Mouse (Mus musculus) CD4-positive helper T cell, adult 2 months (primary cell): ENCODE results near the gene Tuba1a.

Source experiments
- DNase-seq: peaks from one replicate; pipeline ENCODE4 v3.0.0-alpha.2; 2012; ENCODE audit warnings: low read depth, missing footprints, low spot score

The Tuba1a gene

DNA sequence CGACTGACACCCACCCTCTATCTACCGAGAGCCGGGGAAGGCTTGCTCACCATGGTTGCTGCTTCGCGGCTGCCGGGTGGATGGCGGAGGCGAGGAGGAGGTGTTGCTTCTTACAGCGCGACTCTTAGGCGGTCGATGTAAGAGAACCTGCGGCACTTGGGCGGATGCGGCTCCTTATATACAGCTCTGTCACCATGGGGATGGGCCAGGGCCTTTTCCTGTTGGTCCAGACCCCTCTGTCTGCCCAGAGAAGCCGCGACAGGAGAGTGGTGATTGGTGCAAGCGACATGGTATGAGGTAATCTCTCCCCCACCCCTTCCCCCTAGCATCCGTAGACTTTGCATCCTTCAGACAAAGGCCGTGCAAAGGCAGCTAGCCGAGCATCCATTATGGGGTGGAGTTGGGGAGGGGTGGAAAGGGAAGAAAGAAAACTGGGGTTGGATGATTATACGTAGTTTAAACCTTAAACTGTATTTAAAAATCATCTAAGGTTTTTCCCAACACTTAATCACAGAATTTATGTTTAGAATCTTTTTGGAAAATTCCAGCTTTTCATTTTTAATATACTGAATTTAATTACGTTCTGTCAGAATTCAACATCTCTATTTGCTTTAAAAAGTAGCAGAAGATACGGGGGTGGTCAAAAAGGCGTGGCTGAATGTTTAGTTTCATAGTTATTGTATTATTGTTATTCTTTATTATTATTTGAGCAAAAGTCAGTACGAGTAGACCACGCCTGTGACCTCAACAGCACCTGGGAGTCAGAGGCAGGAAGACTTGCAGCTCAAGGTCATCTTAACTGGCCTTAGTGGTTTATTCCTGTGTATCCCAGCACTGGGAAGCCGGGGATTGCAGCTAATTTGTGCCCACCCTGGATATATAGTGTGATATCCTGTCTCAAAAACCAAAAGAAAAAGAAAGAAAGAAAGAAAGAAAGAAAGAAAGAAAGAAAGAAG, at the start of gene Tuba1a, which contains the start of gene Gm49450:
Tuba1a (minus strand) TSS at position 303 of the 956 bp plus-strand sequence.
Gm49450 (minus strand) TSS at position 151 of the 956 bp plus-strand sequence.
- peak; percentile 98 for DNase-seq

DNA sequence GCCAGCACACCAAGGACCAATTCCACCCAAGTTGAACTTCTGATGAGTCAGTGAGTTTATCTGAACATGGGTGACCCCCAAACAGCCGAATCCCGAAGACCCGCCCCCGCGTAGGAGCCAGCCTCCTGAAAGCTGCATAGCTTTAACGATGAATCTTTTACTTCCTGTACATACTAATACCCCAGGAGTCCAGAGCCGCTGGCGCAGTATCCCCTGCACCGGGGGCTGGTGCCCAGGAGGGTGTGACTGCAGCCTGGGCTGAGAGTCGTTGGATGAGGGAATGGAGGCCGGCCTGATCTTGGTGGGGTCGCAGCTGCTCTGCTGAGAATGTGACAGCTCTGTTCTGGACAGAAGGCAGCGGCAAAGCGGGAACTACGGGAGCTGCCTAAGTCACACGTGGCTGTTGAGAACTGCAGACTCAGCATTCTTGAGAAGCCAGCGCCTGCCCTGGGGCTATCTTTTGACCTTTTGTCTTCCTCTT, 48.0 kb upstream of the Tuba1a start:
- DNase-seq, result no peak

DNA sequence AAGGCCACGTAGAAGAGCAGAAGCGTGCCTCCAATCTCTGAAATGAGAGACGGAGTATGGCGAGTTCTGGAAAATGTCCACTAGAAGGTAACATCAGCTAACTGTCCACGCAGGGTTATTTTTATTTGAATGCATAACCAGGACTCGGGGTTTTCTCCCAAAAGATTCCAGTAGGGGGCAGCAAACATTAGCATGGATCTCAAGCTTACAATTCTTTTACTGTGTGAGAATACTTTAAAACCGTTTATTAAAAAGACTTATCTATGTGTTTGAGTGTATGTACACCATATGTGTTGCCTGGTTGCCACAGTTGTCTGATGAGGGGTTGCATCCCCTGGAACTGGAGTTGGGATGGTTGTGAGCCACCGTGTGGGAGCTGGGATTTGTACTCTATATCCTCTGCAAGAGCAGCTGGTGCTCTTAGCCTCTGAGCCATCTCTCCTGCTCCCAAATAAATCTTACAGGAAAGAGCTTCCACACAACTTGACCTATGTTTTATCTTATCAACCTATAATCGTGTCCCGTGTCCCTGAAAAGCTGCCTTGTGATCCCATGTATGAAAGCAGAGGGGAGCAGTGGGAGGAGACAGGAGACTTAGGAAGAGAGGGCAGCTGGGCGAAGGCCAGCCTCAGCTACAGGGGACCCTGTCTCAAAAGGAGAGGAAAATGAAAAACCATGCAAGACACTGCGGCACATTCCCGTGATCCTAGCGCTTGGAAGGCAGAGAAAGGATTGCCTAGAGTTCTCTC, 47.2 kb upstream of the Tuba1a start:
- DNase-seq, result peak; percentile 68

DNA sequence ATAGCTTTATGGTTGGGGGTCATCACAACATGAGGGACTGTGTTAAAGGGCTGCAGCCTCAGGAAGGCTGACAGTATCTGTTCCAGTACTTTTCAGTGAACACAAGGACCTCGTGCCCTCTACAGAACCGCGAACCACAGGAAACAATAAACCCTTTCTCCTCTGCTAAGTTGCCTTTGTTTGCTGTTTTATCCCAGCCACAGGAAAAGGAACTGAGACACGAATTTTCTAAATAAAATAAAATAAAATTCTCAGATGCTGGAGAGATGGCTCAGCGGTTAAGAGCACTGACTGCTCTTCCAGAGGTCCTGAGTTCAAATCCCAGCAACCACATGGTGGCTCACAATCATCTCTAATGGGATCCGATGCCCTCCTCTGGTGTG, 45.3 kb upstream of the Tuba1a start:
- no peak for DNase-seq

DNA sequence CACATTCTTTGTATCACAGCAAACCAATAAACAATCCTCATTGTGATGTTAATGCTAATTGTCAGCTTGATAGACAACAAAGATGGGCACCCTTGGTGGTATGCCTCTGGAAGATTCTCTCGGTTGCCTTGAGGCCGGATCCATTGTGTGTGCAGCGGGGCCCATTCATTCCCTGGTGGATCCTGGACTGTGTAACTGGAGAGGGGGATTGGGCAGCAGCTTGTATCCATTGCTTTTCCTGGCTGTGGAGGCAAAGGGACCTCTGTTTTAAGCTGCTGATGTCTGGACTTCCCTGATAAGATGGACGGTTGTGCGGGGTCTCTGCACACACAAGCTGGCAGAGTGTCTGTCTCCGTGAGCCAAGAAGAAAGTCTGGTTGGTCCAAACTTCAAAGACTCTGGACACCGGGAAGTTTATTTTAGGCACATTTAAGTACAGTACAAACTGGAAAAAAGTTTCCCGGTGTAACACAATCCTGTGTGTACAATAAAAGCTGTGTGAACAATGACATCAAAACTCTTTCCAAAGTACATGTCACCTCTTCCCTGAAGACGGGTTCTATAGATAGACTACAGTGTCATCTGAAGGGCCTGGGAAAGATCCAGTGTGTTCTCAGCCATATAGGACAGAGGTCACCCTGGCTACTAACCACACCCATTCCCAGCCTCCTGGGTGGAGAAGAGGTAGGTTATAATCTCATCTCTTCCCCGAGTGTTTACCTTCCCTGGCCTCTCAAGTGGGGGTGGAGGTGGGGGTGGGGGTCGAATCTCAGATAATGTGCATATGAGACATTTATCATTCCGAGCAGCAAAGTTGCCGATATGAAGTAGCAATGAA, 44.7 kb upstream of the Tuba1a start:
- no peak for DNase-seq

DNA sequence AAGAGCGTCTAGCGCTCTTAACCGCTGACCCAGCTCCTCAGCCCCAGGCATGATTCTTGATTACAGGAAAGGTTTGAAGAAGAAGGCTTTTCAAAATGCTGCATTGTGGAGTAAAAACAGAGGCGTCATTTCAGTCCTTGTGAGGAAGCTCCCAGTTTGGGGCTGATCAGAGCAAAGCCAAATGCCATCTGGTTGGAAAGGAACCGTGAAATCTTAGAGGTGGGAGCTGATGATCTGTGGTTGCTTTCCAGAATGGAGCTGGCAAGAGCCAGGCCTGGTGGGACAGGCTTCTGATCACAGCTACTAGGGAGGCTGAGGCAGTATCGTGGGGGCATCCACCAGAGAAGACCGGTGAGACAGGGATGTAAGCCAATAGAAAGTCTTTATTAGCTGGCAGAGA, 43.3 kb upstream of the Tuba1a start:
- no peak for DNase-seq

DNA sequence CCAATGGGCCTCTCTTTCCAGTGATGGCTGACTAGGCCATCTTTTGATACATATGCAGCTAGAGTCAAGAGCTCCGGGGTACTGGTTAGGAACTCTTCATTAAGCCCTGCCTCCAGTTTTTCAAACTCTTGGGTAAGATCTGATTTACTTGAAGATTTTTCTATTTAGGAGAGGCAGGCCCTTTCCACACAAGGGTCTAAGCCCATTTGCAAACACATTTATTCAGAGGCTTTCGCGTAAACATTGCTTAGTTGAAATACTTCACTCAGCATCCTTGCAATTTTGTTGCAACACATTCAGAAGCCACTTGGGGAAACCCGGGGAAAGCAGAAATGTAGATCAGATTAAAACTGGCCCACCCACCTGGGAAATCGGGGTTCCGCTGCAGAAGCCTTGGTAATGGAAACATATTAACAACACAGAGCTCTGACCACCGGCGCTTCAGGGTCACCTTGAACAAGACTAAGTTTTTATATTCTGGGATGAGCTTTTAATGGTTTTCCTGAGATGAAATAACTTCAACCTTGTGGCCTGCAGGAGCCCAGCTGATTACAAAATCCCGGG, 41.5 kb upstream of the Tuba1a start:
- no peak for DNase-seq

DNA sequence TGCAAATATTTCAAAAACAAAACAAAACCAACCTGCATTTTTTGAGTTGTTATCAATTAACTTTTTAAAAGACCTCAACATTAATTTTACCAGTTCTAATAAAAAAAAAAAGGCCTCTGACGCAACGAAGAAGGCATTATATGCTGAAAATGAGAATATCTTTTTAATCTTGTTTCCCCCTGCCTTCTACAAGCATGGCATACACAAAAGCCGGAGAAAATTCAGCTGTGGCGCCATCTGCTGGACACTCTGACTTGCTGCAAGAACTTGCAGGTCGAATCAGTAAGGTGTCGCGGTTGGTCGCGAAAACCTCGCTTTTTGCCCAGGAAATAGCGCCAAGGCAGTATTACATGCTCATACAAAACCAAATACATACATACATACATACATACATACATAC, 40.4 kb upstream of the Tuba1a start:
- DNase-seq, result peak; percentile 90

DNA sequence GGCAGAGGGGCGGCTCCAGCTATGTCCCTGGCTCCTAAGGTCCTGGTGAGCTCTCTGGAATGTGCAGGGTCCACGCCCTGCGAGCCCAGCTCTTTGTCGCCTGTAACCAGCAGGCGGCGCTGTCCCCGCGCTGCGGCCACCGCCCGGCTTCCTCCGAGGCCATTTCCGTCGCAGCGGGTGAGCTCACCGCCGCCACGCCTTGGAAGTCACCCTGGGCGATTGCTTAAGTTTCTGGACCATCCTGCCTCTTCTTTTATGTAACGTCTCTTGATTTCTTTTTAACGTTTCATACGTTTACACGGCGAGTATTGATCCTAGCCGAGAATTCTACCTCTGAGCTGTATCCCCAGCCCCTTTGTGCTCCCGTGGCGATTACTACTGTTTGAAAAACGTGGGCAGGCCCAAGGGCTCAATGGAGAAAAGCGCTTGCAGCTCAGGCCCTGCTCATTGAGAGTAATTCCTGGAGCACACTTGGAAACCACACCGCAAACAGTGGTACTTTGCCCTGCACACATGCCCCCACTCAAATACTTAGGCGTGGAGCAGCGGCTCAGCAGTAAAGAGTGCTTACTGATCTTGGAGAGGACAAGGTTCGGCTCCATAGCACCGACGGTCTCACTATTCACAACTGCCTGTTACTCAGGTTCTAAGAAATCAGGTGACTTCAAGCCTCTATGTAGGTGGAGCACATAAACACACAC, 39.7 kb upstream of the Tuba1a start:
- peak; percentile 89 for DNase-seq

DNA sequence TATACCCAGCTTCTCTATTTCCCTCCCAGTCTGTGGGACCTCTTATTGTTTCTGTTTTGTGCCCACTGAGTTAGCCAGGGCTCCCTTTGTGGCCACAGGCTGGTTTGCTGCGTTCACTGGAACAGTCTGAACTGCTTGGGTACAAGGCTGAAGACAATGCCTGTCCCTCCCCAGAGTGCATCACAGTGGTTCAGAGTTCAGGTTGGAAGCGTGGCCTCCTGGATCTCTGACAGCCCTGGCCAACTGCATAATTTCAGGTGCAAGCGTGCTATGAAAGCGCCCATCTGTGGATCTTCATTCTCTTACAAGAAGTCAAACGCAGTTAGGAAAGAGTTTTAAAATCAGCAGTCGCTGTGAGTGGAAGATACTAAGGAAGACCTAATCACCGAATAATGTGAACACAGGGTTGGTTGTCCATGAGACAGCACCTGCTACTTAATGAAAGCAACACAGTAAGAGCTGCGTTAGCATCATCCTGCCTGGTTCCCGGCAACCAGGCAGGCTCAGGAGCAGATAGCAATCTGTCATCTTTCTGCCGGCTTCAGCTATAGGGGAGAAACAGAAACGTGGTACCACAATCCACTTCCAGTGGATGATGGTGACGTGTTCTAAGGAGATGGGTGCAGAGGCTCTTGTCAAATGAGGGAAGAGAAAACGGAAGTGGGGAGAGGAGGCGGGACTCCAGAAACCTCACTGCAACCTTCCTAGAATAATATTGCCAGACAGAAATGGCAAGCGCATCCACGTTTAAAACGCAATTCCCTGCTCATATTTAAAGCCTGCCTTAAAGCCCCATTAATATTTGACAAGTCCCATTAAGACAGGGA, 38.8 kb upstream of the Tuba1a start:
- peak; percentile 76 for DNase-seq

DNA sequence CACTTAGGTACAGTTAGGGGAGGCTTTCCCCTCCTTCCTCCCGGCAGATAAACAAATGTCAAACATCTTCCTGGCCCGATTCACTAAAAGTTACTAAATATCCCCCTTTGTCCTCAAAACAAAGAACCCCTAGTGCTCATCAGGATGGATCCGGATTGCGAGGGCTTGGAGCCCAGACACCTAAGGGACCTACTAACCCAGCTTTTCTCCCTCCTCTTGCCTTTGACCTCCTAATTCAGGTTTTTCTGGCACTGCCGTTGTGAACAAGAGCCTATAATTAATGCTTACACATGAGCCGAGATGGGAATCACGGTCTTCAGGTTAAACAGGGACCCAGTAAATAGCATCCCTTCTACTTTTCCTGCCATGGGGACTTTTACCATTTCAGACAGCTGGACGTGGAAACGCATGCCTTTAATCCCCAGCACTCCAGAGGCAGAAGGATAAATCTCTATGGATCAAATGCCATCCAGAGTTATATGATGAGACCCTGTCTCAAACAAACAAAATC, 38.1 kb upstream of the Tuba1a start:
- no peak for DNase-seq

DNA sequence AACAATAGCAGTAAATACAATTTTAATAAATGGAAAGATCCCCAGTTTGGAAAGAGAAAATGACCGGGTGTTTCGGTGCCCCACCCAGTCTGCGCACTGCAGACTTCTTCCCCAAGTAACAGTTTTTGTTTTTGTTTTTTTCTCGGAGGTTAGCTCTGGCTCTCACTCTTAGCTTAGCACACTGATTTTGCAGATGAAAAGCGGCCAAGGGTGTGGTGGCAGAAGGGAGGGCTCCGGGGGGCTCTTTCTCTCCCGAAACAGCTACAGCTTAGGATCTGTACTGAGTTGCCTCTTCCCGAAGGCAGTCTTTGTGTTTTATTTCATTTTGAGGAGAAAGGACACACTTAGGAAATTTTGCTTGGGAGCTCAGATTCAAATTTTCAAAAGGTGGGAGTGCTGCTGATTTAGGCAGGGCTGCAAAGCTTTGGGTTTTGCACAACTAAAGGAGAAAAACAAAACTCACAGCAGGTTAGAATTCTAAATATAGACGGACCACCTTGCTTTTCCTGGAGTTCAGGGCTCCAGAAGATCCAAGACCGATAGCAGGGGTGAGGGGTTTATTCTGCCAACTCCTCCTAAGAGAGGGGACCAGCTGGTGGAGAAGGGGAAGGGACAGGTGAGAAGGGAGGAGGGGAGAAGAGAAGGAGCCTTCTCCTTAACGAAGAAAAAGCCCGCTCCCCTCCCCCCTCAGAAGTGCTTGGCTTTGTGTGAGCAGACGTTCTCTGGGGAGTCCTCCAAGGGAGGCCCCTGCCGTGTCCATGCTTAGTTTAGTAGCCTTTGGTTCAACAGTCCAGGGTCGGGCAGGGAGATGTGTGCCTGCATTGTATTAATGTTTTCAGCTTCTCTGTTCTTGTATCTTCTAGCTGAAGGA, 37.4 kb upstream of the Tuba1a start:
- DNase-seq, result no peak

DNA sequence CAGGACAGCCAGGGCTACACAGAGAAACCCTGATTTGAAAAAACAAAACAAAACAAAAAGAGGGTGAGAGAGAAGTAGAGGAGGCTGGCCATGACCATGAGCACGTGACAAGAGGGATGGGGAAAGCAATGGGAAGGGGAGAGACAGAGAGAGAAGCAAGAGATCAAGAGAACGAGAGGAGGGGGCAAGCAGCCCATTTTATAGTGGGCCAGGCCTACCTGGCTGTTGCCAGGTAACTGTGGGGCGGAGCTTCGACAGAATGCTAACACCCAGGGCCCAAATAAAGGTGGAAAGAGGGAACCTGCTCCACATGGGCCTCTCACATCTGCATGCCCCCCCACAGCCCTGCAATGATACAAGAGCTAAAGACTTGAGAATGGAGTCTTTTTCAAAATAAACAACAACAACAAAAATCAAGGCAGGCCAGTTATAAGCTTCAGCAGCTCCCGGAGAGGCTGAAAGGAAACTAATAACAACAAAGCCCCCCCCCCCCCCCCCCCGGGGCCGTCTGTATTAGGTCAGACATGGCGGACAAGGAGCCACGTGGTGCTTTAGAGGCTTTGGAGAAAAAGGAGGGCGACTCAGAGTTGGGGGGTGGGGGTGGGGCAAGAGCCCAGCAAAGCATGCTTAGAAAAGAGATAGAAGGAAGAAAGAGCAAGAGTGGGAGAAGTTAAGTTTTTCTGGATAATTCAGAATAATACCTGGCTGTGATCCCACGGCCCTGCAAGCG, 36.4 kb upstream of the Tuba1a start:
- DNase-seq, result no peak

DNA sequence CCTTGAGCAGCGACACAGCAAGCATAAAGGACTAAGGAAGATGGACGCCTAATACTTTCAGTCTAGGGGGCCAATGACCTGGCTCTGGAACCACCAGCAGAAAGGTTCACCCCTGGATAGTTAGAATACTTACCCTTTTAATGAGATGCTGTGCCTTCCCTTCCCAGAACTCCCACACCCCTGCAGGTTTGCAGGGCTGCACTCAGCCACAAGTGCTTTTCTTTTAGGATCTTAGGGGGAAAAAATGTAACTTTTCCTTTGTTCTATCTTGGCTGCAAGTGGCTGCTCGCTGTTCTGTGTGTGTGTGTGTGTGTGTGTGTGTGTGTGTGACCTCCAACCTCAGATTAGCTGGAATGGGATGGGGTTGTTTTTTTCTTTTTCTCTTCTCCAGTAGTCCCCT, 35.3 kb upstream of the Tuba1a start:
- DNase-seq, result no peak

DNA sequence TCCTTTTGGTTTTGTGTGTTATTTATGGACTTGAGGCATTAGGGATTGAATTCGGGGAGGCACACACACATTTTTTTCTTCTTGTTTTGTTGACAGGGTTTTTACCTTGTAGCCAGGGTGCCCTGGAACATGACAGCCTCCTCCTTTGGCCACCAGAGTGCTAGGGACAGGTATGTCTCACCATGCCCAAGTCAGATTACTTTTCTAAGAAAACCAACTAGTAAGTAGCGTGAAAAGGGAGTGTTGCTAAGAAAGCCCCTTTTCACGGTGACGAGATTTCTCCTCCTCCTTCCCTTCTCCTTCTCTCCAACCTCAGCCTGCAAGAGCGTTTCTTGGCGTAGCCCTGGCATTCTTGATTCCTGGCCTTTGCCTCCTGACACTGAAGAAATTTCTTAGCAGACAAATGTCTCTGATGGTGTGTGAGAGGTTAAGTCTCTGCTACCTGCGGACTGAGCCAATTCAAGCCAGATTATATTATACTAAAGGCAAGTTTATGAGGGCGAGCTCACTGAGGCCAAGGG, 34.2 kb upstream of the Tuba1a start:
- no peak for DNase-seq

DNA sequence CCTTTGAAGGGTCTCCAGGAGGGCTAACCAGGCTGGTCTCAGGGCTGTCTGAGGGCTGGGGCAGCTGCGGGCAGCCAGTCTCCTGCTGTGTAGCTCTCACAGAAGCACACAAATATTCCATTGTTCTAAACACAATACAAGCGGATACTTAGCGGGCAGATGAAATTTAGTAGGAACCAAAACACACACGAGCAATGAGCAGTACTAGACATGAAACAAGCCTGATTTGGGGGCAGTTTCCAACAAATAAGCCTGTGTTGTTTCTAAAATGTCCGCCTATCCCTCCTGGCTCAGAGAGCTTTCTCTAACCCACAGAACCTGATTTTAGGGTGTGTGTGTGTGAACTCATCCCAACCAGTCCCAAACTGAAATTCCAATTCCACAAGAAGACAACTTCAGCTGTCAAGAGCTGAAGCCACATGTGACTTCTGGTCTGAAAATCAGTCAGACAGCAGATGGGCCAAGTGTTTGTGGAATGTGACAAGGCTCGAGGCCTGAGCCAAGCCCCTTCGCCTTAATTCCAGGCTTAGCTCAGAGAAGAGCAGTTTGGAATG, 33.7 kb upstream of the Tuba1a start:
- DNase-seq, result no peak

DNA sequence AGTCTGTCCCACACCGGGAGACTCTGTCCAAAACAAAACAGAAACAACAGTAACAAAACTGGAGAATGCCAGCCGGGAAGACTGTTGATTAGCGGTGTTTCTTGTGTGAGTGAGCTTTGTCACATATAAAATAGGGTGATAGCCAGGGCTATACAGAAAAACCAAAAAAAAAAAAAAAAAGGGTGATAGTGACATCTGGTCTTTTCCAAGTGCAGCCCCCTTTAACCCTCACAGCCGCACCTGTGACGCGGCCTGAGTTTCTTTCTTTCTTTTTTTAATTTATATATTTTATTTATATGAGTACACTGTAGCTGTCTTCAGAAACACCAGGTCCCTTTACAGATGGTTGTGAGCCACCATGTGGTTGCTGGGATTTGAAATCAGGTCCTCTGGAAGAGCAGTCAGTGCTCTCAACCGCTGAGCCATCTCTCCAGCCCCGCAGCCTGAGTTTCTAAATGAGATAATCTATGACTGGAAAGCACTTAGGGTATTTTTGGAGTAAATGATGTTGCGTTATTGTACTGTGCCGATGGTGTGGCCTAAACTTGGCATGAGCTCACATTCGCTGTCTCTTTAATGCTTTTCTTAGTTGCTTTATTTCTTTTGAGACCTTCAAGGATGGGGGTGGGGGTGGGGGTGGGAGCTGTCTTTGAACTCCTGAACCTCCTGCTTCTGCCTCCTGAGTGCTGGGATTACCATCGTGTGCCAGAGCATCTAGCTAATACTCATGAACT, 32.6 kb upstream of the Tuba1a start:
- DNase-seq, result no peak
